Mouse (Mus musculus): ENCODE data around the gene Gm45785.

The Gm45785 gene

DNA sequence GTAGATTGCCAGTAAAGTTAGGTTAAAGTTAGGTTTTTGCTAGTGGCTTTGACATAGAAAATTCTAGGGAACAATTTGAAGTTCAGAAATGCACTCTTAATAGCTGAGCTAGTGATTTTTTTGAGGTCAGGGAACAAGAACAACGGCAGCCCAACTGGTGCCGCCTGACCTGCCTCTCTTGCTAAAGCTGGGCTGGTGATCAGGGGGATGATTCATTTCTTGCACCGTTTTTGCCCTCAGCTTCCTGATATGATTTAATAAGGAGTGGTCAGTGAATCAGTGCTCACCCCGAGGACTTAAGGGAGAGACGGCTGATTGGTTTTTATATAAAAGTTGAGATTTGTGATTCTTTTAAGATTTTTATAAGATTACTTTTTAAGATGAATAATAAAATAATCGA lies 24.7 kb downstream of the Gm45785 start:
- no peak for DNase-seq (ENCODE audit: low spot score)

DNA sequence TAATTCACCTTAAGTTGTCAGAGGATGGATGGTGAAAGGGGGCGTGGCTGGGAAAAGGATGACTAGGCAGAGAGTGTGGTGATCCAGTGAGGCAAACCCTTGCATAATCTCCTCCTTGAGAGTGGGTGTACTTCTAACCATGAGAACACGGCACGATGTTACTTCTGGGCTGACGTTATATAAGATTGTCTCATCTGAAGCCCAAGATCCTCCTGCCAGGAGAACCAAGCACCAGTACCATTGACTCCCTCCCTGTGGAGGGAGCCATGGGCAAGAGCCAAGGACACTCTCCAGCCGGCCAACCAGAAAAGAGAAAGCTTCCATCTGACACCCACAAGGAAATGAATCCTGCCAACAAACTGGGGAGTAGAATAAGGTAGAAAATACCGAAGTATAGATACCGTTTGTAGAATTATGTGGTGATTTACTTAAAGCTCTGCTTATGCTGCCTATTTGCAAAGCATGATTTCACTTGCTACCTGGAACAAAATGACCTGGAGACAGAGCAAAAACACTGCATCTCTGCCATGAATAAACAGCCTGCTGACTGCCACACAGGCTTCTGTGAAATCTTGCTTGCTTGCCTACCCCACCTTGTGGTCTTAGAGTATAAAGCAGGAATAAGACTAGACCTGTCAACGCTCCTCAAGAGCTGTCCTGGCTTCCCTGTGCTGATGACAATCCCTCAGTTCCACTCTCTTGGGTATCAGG lies 27.8 kb downstream of the Gm45785 start:
- no peak for DNase-seq (ENCODE audit: low spot score)

DNA sequence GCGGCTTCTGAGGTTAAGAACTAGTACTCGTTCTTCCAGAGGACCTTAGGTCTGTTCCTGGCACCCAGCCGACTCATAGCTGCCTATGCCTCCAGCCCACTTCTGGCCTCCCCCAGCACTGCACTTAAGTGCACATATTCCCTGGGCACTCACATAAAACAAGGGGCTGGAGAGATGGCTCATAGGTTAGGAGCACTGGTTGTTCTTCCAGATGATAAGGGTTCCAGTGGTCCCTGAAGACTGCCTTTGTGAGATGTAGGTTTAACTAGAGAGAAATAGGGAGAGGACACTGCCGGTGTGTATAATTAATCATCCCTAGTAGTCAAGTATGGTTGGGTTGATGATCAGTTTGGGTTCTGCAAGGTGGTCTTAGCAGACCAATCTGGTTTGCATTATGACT lies 33.4 kb downstream of the Gm45785 start:
- DNase-seq (ENCODE audit: low spot score) = no peak

DNA sequence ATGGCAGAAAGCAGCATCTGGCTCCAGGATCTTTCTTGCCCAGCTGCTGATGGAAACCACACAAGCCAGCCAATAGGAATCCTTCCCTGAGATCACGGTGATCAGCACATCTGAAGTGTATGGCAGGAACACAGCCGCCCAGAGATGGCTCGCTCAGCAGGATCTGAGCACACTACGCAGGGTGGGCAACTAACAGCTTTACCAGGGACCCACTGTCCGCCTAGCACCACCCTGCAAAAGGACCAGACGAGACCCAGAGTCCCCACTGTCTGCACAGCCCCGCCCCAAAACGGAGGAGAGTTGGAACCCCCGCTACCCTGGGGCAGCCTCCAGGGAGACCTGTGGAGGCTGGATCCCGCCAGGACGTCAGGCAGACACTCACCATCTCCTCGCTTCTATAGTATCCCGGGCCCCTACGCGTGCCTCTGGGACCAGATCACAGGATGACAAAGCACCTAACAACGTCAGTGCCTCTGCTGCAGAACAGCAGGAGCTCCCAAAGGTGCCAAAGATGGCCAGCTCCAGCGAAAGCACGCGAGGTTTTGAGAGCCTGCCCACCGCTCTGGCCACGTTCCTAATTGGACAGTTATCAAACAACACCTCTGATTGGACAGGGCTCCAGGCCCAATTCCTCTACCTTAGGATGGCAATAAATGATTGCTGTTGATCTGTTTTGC lies 34.3 kb downstream of the Gm45785 start, which contains the start of gene Zfp941:
Zfp941 (minus strand) TSS at position 526 of the 677 bp plus-strand sequence.
- DNase-seq (ENCODE audit: low spot score) = no peak

DNA sequence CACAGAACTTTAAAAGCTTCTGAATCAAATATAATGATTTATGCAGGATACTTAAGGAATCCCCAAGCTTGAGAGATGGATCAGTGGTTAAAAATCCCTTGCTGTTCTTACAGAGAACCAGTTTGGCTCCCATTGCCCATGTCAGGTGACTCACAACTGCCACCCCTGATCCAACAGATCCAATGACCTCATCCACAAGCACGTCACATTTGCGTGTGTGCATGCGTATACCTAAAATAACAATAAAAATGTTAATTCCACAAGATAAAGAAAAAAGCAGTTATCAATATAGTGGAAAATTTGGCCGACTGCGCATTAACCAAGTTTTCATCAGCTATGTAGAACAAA lies 34.9 kb downstream of the Gm45785 start:
- no peak for DNase-seq (ENCODE audit: low spot score)

DNA sequence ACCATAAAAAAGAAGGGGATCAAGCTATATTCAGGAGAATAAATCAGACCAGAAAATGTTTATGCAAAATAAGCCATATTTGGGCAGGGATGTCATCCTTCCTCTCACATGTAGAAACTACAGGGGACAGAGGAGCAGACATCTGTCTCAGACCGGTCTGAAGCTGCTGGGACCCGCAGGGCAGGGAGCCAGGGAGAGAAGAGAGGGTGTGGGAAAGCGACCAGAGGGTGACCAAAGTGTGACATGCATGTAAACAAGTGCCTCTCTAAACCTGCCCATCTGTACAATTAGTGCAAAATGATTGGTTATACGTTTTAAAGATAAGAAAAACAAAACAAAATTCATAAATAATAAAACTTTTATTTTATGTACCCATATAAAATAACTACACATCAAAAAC lies 36.0 kb downstream of the Gm45785 start:
- DNase-seq (ENCODE audit: low spot score) = no peak

DNA sequence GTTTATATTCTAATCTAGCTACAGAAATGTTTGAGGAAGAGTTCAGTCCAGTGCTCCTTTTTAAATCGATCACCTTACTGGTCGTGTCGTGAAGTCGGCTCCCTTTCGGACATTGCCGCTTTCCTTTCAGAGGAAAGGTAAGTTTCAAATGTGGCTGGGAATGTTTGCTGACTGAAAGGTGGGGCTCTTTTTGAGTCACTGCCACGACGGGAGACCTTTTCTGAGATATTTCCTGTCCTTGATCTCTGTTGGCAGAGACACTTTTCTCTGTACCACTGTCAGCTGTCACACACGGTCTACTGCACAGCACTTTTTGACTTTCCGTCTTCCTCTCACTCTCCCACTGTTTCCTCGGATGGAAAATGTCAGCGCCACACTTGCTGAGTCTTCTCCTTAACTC lies 43.3 kb downstream of the Gm45785 start:
- DNase-seq (ENCODE audit: low spot score) = no peak

DNA sequence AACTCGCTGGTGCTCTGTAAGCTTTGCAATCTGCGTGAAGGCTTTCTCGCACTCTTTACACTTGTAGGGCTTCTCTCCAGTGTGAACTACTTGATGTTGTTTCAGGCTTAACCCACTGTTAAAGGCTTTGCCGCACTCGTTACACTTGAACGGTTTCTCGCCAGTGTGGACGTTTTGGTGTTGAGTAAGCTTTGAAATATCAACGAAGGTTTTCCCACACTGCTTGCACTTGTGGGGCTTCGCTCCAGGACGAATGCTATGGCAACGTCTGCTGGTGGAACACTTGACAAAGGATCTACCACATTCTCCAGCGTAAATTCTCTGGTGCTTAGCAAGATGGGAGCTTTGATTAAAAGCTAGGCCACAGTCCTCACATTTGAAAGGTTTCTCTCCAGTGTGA lies 44.4 kb downstream of the Gm45785 start:
- no peak for DNase-seq (ENCODE audit: low spot score)

DNA sequence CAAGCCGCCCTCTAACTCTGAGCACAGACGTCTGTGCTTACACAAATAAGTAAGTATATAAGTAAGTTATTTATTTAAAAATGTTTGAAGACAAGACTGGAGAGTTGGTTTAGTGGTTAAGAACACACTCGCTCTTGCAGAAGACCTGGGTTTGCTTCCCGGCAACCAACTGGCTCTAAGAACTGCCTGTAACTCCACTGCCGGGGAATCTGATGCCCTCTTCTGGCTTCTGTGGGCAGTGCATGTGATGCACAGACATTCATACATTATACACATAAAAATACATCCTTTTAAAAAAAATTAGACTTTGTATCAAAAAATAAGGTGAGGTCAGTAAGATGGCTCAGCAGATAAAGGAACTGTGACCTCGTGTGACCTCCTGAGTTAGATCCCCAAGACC lies 45.6 kb downstream of the Gm45785 start:
- no peak for DNase-seq (ENCODE audit: low spot score)

DNA sequence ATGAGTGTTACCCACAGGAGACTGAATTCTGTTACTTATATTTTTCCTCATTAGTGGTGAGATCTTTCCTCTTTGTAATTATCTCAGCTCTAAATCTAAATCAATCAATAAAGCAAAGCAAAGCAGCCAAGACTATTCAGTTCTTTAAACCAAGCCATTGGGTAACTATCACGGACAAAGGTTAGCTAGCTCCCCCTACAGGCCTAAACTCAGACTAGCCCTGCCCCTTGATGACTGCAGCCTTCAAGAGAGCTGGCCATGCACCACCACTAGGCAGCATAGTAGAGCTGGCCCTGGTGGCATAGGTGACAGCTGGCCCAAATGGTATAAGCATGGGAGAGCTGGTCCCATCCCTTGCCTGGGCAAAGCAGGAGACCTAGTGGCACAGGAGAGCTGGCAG lies 50.4 kb downstream of the Gm45785 start:
- DNase-seq (ENCODE audit: low spot score) = no peak

DNA sequence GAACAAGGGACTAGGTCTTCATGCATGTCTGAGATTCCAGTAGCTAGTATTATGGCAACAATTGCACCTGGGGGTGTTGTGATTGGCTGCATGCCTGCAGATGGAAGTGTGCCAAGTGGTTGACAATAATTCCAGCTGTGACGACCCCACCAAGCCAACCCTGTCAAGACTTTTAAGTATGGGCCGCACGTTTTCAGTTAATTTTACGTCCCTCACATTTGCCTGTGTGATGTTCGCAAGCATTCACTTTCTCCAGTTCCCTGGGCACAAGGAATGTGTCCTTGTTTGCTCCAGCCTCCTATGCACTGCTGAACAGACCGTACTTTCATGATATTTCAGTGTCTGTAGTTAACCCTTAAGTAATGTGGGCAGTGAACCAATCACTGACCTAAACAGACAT lies 53.5 kb downstream of the Gm45785 start:
- DNase-seq (ENCODE audit: low spot score) = no peak

DNA sequence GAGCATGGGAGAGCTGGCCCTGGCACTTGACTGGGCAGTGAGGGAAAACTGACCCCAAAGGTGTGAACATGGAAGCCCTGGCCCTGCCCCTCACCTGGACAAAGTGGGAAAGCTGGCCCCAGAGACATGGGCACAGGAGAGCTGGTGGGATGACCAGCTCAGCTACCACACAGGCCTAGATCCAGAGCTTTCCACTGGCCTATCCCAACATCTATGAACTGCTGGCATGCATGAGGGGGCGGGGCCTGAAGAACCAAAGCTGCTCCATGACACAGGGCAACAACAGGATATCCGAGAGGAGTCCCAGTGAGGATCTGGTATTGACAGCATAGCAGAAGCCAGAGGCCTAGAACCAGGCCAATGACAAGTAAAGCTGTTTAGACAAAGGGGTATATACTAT lies 57.9 kb downstream of the Gm45785 start:
- DNase-seq (ENCODE audit: low spot score) = no peak

DNA sequence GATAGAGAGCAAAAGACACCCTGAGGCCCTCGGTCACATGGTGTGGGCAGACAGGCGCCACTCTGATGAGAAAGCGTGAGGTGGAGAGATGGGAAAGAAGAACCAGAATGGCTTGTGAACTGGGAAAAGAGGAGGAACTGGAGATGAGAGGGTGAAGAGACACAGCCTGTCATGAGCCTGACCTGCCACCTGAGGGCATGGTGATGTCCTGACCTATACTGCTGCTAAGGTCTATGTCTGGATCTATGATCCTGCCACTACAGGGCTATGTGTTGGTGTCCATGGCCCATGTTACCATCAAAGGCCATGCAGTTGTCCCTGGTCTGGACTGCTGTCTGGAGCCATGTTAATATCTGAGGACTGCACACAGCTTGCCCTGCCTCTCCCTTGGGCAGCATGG lies 58.5 kb downstream of the Gm45785 start:
- no peak for DNase-seq (ENCODE audit: low spot score)

DNA sequence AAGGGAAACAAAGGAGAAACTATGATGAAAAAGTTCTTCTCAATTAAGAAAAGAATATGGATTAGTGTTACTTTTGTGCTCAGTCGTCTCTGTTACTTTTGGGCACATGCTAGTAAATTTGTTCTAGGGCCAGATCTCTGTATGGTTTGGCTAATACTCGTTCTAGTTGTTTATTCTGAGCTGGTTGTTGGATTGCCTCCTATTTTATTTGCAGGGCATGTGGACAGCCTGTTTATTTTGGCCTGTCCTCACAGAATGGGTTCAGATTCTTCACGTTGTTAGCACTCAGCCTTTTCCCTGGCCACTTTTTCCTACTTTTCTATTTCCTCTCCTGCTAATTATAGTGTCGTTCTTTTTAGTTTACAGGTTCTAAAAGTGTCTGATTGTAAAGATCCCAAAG lies 62.6 kb downstream of the Gm45785 start:
- DNase-seq (ENCODE audit: low spot score) = no peak

DNA sequence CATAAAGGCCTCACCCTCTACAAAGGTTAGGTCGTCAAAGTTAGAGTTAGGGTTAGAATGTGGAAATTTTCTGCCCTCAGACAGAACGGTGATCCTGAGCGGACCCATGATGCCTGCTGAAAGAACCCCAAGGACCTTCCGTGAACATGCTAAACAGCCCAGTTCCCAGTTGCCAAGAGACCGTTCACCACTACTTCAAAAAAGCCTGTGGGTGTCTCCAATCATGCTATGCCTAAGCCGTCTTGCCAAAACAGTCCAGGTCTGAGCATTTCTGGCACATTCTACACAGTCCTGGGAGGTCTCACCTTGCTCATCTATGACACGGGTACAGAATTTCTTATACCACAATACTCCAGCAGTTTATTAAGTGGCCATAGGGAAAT lies 68.1 kb downstream of the Gm45785 start:
- no peak for DNase-seq (ENCODE audit: low spot score)

DNA sequence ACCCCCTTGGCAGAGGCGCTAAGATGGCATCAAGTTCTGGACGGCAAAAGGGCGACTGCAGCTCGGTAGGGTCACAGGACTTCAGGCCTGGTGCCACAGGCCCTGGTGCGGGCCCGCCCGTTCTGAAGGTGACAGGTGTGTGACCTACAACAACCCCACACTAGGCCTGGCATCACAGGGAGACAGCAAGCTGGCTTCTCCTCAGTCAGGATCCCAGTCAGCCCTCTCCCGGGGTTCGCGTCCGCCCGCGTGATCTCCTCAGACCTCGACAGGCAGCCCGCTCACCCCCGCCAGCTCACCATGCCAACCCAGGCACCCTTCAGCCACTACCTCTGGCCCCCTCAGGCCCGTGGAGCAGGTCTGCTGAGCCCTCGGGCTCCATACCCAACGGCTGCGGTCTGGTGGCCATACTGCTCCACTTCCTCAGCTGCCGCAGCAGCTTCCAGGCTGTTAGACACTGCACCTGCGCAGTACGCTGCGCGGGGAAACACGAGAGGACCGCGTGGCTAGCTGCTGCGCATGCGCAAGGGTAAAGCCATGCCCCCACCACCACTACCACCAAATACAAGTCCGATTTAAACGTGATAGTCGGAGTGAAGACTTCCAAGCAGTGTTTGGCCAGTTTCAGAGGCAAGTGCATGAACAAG lies 68.6 kb downstream of the Gm45785 start, which contains the start of gene Syce1:
Syce1 (minus strand) TSS at position 447 of the 647 bp plus-strand sequence.
- DNase-seq (ENCODE audit: low spot score) = no peak

DNA sequence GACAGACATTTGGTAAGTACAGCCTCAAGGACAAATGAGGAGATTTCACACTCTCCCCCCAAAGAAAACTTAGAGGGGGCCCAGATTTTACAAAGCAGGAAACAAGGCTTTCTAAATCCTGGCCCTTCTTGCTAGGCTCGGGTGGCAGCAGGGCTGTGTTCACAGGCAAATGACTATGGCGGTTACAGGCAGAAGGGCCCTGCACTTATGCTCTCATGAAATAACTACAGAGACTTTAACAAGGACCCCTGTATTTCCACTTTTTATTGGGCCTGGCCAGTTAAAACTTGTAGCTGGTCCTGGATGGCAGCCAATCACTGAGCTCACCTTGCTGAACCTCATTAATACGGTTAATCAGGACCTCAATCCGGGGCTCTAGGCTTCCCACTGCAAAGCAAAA lies 75.6 kb downstream of the Gm45785 start:
- no peak for DNase-seq (ENCODE audit: low spot score)

Measured in ovary, adult 18-20 months (tissue).